Mouse (Mus musculus) CD4-positive helper T cell, adult 2 months (primary cell): ENCODE results near the gene Maml3.

Source experiments
- DNase-seq: peaks from one replicate; pipeline ENCODE4 v3.0.0-alpha.2; 2012; ENCODE audit warnings: low read depth, missing footprints, low spot score

Gene Maml3

GRCm38 (mm10) chr3:51913498-51913897 is 191.4 kb downstream of the Maml3 start:
- DNase-seq = no peak

DNA sequence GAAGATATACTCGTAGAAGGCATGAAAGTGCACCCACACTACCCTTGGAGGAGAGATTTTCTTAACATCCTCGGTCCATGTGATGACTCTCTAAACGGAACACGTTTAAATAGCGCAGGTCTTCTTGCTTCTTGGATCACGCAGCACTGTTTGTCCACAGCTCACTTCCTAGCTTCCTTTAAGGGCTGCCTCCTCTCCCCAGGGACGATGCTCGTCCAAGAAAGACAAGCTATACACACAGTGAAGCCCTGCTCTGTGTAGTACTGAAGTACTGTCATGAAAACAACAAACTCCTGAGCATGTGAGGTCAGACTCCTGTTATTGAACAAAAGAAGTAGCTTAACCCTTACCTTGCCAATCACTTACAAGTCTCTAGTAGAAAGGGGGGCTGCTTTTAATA is 192.7 kb downstream of the Maml3 start:
- DNase-seq = no peak

DNA sequence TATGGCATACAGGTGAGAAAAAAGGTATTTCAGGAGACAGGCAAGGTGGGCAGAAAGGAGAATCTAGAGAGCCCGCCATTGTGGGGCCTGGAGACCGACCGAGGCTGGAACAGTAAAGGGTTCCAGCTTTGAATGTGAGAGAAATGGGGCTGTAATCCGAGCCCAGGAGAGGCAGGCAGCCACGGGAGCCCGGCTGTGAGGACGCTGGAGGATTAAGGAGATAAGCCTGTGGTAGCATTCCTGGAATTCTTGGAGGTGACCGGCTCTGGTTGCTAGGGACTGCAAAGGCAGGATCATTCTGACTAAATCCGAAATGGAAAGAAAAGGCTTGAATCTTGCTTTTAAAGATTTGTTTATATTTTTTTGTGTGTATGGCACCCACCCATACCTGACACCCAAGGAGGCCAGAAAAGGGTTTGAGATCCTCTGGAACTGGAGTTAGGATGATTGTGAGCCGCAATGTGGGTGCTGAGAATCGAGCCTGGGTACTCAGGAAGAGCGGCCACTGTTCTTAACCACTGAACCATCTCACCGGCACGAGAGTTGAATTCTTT is 196.4 kb downstream of the Maml3 start:
- no peak for DNase-seq

DNA sequence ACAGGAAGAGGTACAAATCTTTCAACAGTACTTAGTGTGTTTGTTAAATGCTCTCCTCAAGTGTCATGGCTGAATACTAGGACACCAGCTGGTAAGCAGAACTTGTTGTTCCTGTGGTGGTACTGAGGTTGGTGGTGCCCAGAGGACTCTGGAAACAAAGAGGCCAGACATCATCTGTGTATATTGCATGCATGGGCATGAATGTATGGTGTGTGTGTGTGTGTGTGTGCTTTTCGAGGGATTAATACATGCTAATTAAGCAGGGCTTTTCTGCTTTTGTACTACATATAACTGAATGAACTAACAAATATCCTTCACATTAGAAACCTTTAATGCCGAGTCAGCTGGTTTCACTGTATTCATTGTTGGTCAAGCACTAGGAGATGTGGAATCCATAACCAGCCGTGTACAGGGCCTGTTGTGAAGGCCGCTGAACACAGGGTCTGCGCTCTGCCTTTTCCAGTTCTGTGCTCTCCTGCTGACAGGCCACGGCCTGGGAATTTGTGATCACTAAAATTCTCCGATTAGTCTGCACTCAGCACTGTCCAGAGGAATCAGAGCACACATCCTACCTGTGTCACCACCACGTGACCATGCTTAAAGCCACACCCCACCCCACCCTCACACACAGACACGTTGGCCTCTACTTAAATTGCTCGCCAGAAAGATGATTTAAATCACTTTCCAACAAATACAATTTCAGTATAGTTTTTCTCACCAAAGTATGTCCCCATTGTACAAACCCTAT is 197.6 kb downstream of the Maml3 start:
- DNase-seq = no peak

DNA sequence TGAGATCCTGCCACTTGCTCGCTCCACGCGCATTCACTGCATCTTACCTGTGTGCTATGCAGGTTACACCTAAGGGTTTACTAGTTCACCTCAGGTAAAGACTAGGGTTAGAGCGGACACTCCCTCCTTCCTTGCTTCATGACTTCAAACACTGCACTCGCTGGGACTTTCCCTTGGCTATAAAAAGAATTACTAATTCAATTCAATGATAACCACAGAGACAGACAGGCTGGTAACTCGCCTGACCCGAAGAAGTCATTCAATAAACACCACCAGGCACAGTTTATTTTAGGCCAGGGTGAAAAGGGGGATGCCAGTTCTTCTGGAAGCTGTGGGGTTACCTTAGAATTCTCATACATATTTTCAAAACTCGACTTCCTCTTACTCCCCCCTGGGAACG is 199.0 kb downstream of the Maml3 start:
- no peak for DNase-seq

GRCm38 (mm10) chr3:51904357-51904855 is 200.5 kb downstream of the Maml3 start:
- no peak for DNase-seq

GRCm38 (mm10) chr3:51901151-51901550 is 203.7 kb downstream of the Maml3 start:
- no peak for DNase-seq

DNA sequence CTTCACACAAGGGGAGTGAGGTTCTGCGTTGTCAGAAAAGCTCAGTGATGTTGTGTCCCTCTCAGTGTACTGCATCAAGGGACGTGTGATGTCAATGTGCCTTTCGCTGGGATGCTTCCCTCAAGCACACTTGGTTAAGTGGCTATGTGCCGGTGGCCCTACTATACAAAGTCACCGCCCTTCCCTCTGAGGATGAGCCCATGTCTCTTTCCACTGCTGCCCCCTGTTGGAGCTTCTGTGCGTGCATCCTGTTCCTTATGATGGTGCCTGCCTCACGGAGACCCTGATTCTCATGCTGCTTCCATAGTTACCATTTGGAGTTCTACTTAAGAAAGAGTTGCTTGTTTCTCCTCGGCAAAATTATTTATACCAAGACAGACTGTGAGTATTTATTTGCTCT is 210.4 kb downstream of the Maml3 start:
- DNase-seq = no peak

GRCm38 (mm10) chr3:51891562-51892119 is 213.2 kb downstream of the Maml3 start:
- DNase-seq = no peak

DNA sequence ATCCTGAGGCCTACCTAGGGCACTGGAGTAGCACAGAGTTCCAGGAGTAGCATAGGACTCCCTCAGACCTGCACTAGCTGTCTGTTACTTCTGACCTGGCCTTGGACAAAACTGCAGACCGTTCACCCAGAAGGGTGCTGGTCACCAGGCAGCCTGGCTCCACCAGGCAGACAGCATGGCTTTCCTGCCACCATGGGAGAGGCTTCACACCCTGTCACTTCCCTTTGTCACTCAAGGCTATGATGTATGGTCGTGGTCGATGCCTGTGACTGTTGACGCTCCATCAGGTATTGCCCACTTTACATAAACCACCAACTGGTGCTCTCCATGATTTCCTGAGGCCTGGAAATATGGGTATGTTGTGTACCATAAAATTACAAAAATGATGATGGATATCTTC is 214.7 kb downstream of the Maml3 start:
- DNase-seq = no peak

DNA sequence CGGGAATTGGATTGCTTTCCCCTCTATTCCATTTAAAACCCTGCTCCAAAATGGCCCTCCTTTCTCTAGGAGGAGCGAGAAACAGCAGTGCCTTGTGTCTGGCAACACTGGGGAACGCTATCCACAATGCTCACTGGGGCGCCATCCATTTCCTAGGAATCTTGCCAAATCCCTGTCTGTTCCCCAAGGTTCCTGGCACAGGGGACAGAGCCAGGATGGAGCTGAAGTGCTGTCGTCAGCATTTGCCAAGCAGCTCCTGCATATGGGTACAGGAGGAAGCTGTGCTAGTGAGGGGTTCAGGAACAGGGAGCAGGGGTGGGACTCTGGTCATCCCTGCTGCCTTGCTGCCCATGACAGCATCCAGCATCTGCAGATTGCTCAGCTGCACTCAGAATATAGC is 215.1 kb downstream of the Maml3 start:
- DNase-seq = no peak

DNA sequence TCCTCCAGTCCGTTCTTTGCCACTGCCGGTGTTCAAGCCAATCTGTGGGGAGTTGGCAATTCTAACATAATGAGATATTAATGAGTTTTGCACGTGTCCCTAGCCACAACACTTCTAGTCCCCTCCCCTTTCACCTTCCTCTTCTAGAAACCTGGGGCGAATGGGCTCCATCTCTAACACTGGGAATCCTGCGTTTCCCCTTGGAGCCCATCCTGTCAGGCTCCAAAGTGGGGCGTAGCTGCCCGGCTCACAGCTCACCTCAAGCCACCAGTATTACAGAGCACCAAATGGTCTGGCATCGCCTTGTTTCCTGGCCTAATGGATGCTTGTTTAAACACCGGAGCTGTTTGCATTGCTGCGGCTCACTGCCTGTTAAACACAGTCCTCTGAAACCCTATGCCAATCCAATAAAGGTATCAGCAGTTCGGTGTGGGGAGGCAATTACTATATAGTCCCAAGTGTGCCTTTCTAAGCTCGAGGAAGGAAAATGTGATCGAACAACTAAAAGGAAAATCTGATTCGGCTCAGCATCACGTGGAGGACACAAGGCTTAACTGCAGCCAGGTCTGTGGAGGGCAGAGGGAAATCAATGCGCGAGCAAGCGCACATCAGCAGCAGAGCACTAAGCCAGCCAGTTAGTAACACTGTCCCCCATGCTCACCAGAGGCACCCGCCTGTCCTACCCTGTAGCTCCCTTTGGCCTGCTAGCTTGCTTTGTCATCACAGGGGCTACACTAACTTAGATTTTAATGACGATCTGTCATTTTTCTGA is 216.0 kb downstream of the Maml3 start:
- no peak for DNase-seq

- DNase-seq = no peak
These were observed 216.6 kb downstream of the Maml3 start for GRCm38 (mm10) chr3:51888295-51888661.

DNA sequence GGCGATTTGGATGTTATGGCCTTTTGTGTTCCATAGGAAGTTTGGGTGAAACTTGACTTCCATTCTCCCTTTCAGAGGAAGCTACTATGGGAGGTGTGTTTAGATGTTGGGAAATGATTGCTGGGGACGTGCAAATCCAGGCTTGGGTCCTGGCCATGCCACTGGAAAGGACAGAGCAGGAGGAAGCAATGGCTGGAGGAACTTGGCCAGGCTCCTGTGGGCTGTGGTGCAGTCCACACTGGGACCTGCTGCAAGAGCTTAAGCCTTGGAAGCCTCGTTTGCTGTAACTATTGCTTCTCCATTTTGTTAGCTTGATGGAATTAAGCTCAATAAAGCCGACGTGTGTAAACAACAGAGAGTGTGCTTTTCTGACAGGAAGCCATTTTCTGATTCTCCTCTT is 219.0 kb downstream of the Maml3 start:
- DNase-seq = no peak

DNA sequence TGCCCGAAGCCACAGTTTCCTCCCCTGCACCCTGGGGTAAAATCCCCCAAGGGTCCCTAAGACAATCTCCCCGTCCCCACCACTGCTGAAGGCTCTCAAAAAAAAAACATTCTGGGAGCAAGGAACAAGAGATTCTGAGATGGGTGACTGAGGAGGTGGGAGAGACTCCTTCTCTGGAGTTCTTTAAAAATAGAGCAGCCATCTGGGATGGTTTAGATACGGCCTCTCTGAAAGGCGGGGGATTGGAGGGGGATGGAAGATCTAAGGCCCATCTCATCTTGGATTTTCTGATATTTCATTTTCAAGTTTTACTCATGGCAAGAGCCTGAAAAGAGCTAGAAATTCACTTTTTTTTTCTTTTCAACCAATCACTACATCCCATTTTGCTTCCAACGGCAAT is 219.4 kb downstream of the Maml3 start:
- DNase-seq = no peak

DNA sequence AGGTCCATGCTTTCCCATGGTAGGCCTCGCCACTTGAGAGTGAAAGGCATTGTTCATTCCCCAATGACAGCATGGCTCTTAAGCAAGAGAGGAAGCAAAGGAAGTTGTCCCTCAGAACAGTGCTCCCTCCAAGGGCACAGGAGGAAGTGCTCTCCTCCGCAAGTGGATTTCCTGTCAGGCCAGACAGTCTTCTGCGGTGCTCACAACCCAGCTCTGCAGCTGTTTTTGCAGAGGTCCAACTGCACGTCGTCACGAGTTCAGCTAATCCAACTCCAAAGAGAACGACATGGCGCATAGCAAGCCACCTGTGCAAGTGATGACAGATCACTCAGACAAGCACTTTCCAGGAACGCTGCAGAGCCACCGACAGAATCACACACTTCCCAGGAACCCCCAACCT is 222.9 kb downstream of the Maml3 start:
- peak; percentile 27 for DNase-seq

GRCm38 (mm10) chr3:51881393-51881792 is 223.5 kb downstream of the Maml3 start:
- DNase-seq = no peak

DNA sequence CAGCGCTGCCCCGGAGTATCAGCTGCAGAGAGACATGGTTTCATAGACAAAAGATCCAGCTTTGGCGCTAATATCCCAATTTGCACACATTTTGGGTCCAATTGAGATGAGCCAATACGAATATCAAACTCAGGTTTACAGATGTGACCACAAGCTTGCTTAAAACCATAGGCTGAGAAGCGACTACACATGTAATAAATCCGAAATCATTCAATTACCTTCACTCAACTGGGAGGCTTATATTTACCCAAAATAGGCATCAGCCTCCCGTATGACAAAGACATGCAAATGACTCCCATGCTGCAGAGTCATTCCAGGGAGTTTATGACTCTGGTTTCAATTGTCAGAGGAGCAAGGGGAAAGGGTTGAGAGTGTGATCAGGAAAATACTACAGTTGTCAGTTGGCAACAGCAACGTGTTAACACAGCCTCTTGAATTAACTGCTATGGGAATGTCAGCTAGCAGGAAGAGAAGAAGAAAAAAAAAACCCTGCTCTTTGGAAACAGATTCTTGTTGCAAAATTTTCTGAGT is 224.3 kb downstream of the Maml3 start:
- no peak for DNase-seq

- DNase-seq = no peak
These were observed 225.7 kb downstream of the Maml3 start for GRCm38 (mm10) chr3:51879211-51879610.

GRCm38 (mm10) chr3:51878577-51878976 is 226.3 kb downstream of the Maml3 start:
- no peak for DNase-seq

- DNase-seq = no peak
These were observed 228.1 kb downstream of the Maml3 start for GRCm38 (mm10) chr3:51876729-51877128.

DNA sequence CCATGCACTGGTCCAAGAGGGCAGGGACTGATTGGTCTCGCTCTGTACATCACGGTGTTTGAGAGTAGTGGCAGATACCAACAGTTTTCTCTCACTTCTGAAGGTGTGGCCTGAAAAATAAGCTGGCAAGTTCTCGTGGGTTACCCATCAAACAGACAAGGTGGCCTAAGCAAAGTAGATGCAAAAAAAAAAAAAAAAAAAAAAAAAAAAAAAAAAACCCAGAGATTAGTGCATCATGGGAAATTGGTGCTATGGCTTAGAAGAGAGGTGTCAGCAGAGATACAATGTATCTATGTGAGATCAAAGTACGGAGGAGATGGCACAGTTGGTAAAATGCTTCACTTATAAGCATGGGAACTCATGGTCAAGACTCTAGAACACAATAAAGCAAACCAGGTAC is 229.2 kb downstream of the Maml3 start:
- DNase-seq = no peak
